Mouse (Mus musculus): ENCODE results near the gene Cdkn2d. TPM values are rescaled to one million over a fixed set of nuclear protein-coding genes. Genes with fewer than 3 reads are reported as not detected.
"Not testable (repeated sequence)": the region's sequence is repeated elsewhere in the genome, so short reads cannot be mapped to it uniquely, and the experiment has no call there.

Gene Cdkn2d
- polyA plus RNA-seq, 1 experiment = 34.7 TPM

DNA sequence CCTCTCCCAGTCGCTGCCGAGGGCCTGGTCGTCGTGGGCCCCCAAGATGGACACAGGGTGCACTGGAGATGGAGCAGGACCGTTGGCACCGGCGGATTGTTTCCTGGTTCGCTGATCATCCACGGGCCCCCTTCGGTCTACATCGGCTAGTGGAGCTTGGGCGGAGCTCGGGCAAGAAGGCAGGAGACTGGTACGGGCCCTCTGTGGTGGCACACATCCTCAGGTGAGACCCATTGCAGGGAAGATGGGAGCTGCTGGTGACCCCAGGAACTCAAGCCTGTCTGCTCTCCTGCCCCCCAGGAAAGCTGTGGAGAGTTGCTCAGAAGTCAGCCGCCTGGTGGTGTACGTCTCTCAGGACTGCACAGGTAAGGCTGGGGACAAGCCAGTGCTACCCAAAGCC, 22.9 kb downstream of the Cdkn2d start:
- 94% methylated on average over 16 of the region's 16 CpGs for WGBS
- Histone ChIP-seq H3K4me1 (ENCODE audit: control insufficient read depth, insufficient read depth, low read length) (no peaks in the 10 kb centered on the region; the same call in 1 of the 2 replicates), H3K4me3 (replicated peaks; ENCODE audit: extremely low read depth, low read depth, low read length) (no peak overlapping the region)
- no peak for DNase-seq
- TF ChIP-seq CTCF (IDR thresholded peaks at IDR 0.05; ENCODE audit: insufficient read depth, low read length) = no peak
- no peak for TF ChIP-seq POLR2A (IDR thresholded peaks at IDR 0.05; ENCODE audit: borderline replicate concordance, extremely low read depth, low read depth, low read length)

DNA sequence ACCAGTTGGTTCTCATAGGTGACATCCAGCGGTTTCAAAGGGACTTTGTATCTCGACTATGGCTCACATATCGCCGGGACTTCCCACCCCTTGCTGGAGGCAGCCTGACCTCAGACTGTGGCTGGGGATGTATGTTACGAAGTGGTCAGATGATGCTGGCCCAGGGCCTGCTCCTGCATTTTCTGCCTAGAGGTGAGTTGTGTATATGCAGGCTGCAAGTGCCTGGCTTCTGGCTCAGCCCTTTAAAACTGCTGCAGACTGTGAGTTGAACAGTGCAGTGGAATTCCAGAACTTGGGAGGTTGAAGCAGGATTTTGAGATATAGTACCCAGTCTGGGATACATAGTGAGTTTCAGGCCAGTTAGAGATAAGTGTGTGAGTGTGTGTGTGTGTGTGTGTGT, 24.3 kb downstream of the Cdkn2d start:
- Histone ChIP-seq H3K4me1 (ENCODE audit: control insufficient read depth, insufficient read depth, low read length) (no peaks in the 10 kb centered on the region; the same call in 1 of the 2 replicates), H3K4me3 (replicated peaks; ENCODE audit: extremely low read depth, low read depth, low read length) (no peak overlapping the region)
- no peak for TF ChIP-seq POLR2A (IDR thresholded peaks at IDR 0.05; ENCODE audit: borderline replicate concordance, extremely low read depth, low read depth, low read length)
- TF ChIP-seq CTCF (IDR thresholded peaks at IDR 0.05; ENCODE audit: insufficient read depth, low read length) = no peak
- DNase-seq = no peak
- WGBS = 86% methylated on average over 5 of the region's 5 CpGs

DNA sequence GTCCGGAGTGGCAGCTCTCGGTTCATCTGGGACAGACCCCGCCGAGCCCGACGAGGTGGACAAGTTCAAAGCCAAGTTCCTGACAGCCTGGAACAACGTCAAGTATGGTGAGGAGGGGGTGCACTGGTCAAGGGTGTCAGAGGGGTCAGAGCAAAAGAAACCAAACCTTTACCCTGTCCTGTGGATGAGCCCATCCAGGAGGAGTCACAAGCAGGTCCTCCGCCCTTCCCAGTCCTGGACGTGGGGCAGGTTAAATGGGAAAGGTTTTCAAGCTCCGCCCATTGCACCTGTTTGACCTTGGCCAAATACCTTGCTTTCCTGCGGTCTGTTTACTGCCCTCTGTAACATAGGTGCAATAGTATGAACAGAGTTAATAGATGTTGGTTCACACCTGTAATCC, 25.6 kb downstream of the Cdkn2d start:
- peak overlapping the region; percentile 84 for H3K4me3 ChIP-seq (replicated peaks; ENCODE audit: extremely low read depth, low read depth, low read length)
- no peak for DNase-seq
- no peak for TF ChIP-seq POLR2A (IDR thresholded peaks at IDR 0.05; ENCODE audit: borderline replicate concordance, extremely low read depth, low read depth, low read length)
- no peaks in the 10 kb centered on the region; the same call in 1 of the 2 replicates for H3K4me1 ChIP-seq (ENCODE audit: control insufficient read depth, insufficient read depth, low read length)
- WGBS = 5% methylated on average over 11 of the region's 11 CpGs

DNA sequence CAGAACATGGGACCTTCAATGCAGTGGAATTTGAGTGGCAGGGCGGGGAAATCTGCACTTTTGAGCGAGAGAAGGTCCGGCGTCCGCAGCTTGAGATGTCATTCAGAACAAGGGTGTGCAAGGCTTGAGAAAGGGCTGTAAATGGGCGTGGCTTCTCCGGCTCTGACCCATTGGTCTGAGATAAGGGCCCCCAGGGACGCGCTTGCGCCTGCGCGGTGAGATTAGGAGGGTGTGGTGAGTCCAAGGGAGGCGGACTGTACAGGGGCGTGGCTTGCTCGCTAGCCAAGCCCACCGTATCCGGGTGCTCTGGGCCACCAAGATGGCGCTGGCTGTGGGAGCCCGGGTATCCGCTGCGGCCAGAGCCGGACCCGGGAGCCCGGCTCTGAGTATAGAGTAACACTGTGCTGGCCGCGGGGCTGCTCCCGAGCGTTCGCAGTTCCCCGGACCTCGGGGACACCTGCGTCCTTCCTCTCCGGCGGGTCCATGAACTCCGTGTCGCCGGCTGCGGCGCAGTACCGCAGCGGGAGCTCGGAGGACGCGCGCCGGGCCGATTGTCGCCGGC, 26.1 kb downstream of the Cdkn2d start, which contains the start of gene Atg4d:
Atg4d (plus strand) TSS at position 294 of the 562 bp plus-strand sequence.
- peak; percentile 95 for TF ChIP-seq POLR2A (IDR thresholded peaks at IDR 0.05; ENCODE audit: borderline replicate concordance, extremely low read depth, low read depth, low read length)
- no peak for TF ChIP-seq CTCF (IDR thresholded peaks at IDR 0.05; ENCODE audit: insufficient read depth, low read length)
- peak; percentile 95 for DNase-seq
- peak within 1 kb of the TSS; percentile 84 for H3K4me3 ChIP-seq (replicated peaks; ENCODE audit: extremely low read depth, low read depth, low read length)
- H3K4me1 ChIP-seq (ENCODE audit: control insufficient read depth, insufficient read depth, low read length) = no peaks in the 10 kb centered on the region; the same call in 1 of the 2 replicates
- WGBS = under 1% methylated on average over 49 of the region's 49 CpGs

DNA sequence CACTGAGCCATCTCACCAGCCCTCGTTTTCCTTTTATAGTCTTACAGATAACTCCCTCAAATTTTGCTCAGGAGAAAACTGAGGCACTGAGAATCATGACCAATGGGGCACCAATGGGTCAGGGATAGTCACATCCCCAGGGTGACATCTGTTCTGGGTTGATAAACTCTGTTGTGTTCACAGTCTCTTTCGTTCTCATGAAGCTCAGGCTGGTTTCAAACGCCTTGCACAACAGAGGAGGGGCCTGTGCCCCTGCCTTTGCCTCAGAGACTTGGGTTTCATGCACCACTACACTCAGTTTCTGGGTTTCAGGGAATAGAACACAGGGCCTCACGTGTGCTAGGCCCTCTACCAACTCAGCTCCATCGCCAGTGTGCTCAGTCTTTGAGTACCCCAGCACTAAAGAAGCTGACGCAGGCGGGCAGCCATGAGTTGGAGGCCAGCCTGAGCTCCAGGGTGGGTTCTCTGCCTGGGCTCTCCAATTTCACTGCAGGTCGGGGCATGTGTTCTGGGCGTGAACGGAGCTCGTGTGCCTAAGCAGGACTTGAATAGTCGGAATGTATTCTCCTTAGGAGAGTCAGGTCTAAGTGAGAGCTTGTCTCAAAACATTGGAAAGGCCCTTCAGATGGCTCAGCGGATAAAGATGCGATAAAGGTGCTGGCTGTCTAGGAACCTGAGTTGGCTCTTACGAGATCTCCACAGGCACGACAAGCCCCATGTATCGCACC, 26.8 kb downstream of the Cdkn2d start:
- WGBS = 25% methylated on average over 17 of the region's 17 CpGs
- DNase-seq = no peak
- no peak for TF ChIP-seq POLR2A (IDR thresholded peaks at IDR 0.05; ENCODE audit: borderline replicate concordance, extremely low read depth, low read depth, low read length)
- TF ChIP-seq CTCF (IDR thresholded peaks at IDR 0.05; ENCODE audit: insufficient read depth, low read length) = no peak
- Histone ChIP-seq H3K4me3 (replicated peaks; ENCODE audit: extremely low read depth, low read depth, low read length) (peak overlapping the region; percentile 64), H3K4me1 (ENCODE audit: control insufficient read depth, insufficient read depth, low read length) (no peaks in the 10 kb centered on the region; the same call in 1 of the 2 replicates)

DNA sequence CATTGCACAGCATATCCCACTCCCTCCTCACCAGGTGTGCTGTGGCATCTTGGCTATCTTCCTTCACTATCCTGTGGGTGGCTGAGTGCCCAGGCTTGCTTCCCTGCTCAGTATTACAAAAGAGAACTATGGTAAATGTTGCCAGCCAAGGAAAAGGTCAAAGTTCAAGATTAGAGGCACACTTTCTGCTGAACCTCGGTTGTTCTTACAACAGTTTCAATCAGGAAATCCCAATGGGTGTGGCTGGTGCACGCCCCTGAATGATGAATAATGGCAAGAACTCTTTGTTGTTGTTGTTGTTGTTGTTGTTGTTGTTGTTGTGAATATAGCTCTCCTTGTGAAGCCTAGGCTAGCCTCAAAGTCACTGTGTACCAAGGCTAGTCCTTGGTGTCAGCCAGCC, 29.4 kb downstream of the Cdkn2d start:
- WGBS = 40% methylated on average over 2 of the region's 2 CpGs
- no peak for DNase-seq

DNA sequence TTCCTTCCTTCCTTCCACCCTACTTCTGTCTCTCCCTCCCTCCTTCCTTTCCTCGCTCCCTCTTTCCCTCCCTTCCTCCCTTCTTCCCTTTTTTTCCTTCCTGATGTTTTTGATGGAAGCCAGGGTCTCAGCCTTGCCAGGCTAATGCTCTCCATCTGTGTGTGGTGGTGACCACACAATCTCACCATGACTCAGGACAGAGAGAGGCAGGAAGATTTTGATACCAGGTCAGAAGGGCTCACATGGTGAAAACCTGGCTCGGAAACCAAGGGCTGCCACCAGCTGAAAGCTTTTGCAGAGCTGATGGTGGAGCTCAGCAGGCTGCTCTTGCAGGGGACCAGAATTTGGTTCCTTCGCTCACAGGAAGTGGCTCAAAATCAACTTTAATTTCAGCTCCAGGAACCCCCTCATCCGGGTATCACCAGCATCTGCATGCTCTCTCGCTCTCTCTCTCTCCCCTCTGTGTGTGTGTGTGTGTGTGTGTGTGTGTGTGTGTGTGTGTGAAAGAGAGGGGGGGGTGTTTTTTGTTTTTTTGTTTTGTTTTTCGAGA, 30.6 kb downstream of the Cdkn2d start:
- TF ChIP-seq CTCF (IDR thresholded peaks at IDR 0.05; ENCODE audit: insufficient read depth, low read length) (no peak), POLR2A (IDR thresholded peaks at IDR 0.05; ENCODE audit: borderline replicate concordance, extremely low read depth, low read depth, low read length) (no peak)
- DNase-seq = no peak
- Histone ChIP-seq H3K4me3 (replicated peaks; ENCODE audit: extremely low read depth, low read depth, low read length) (no peak overlapping the region), H3K4me1 (ENCODE audit: control insufficient read depth, insufficient read depth, low read length) (no peaks in the 10 kb centered on the region)
- 68% methylated on average over 6 of the region's 6 CpGs for WGBS

More for the DNA sequence above, 29.4 kb downstream of the Cdkn2d start:
- no peak for TF ChIP-seq CTCF (IDR thresholded peaks at IDR 0.05; ENCODE audit: insufficient read depth, low read length)
- TF ChIP-seq POLR2A (IDR thresholded peaks at IDR 0.05; ENCODE audit: borderline replicate concordance, extremely low read depth, low read depth, low read length) = no peak
- no peaks in the 10 kb centered on the region; the same call in 1 of the 2 replicates for H3K4me1 ChIP-seq (ENCODE audit: control insufficient read depth, insufficient read depth, low read length)
- H3K4me3 ChIP-seq (replicated peaks; ENCODE audit: extremely low read depth, low read depth, low read length) = no peak overlapping the region

DNA sequence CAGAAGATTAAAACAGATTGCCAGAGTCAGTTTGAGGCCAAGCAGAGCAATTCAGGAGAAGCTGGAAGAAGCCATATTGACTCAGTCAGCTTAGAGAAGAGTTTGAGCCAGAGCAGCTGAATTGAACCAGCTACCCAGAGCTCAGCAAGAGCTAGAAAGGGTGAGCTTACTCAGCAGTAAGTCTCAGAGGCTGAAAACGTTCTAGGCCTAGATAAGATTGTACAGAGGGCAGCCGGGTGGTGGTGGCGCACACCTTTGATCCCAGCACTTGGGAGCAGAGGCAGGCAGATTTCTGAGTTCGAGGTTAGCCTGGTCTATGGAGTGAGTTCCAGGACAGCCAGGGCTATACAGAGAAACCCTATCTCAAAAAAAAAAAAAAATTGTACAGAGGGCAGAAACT, 34.9 kb downstream of the Cdkn2d start:
- not testable (repeated sequence) for H3K4me3 ChIP-seq (replicated peaks; ENCODE audit: extremely low read depth, low read depth, low read length)

DNA sequence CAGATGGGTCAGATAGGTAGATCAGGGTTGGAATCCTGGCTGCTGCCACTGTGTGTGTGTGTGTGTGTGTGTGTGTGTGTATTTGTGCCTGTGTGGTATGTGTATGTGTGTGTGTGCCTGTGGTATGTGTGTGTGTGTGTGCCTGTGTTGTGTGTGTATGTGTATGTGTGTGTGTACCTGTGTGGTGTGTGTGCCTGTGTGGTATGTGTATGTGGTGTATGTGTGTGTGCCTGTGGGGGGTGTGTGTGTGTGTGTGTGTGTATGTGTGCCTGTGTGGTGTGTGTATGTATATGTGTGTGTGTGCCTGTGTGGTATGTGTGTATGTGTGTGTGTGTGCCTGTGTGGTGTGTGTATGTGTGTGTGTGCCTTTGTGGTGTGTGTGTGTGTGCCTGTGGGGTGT, 36.5 kb downstream of the Cdkn2d start:
- no peak for DNase-seq
- TF ChIP-seq CTCF (IDR thresholded peaks at IDR 0.05; ENCODE audit: insufficient read depth, low read length) (no peak), POLR2A (IDR thresholded peaks at IDR 0.05; ENCODE audit: borderline replicate concordance, extremely low read depth, low read depth, low read length) (no peak)
- no peaks in the 10 kb centered on the region for H3K4me1 ChIP-seq (ENCODE audit: control insufficient read depth, insufficient read depth, low read length)
- H3K4me3 ChIP-seq (replicated peaks; ENCODE audit: extremely low read depth, low read depth, low read length) = no peak overlapping the region

More for the DNA sequence above, 34.9 kb downstream of the Cdkn2d start:
- WGBS = 75% methylated on average over 4 of the region's 4 CpGs
- not testable (repeated sequence) for H3K4me1 ChIP-seq (ENCODE audit: control insufficient read depth, insufficient read depth, low read length); DNase-seq

All from lung, adult 2 months (tissue).